Mouse (Mus musculus) liver, embryonic 11.5 days (tissue): ENCODE measurements around the gene Txndc9. TPM values are rescaled to one million over a fixed set of nuclear protein-coding genes. Genes with fewer than 3 reads are reported as not detected.
A peak's percentile ranks its signal among the peaks of the same experiment; 100 is the strongest.

ENCODE experiments used
- ATAC-seq: fragments of 200-750 bp; cut with Nextera tagmentation; replicated peaks from 2 replicates; pipeline ENCODE4 v1.8.0; 2017; ENCODE audit warnings: moderate number of reproducible peaks, mild to moderate bottlenecking, moderate TSS enrichment, moderate library complexity; ENCODE audit not compliant: low FRiP score
- DNase-seq: peaks from one replicate; pipeline ENCODE4 v3.0.0-alpha.2; 2017; ENCODE audit warnings: low spot score
- H3K27ac ChIP-seq: fragments of 300-500 bp; sonication (generic); 2 replicates; pipeline ENCODE4 v1.5.1; 2014; ENCODE audit warnings: mild to moderate bottlenecking, low read depth, low read length, control low read depth
- H3K27me3 ChIP-seq: fragments of 300-500 bp; sonication (generic); replicated peaks from 2 replicates; pipeline ENCODE4 v1.6.1; 2014; ENCODE audit warnings: low read length, mixed read lengths; ENCODE audit not compliant: control insufficient read depth, insufficient read depth
- H3K36me3 ChIP-seq: fragments of 300-500 bp; sonication (generic); 2 replicates; pipeline ENCODE4 v1.6.1; 2014; ENCODE audit warnings: mild to moderate bottlenecking, low read length, moderate library complexity, mixed read lengths; ENCODE audit not compliant: control insufficient read depth, insufficient read depth
- H3K4me1 ChIP-seq: fragments of 300-500 bp; sonication (generic); replicated peaks from 2 replicates; pipeline ENCODE4 v1.6.1; 2014; ENCODE audit warnings: low read length, mixed read lengths; ENCODE audit not compliant: control insufficient read depth, insufficient read depth
- H3K4me2 ChIP-seq: fragments of 300-500 bp; sonication (generic); 2 replicates; pipeline ENCODE4 v1.6.1; 2014; ENCODE audit warnings: mild to moderate bottlenecking, control low read depth, moderate library complexity
- H3K4me3 ChIP-seq: fragments of 300-500 bp; sonication (generic); 2 replicates; pipeline ENCODE4 v1.5.1; 2014; ENCODE audit warnings: low read depth, low read length, control low read depth
- H3K9ac ChIP-seq: fragments of 300-500 bp; sonication (generic); 2 replicates; pipeline ENCODE4 v1.6.1; 2014; ENCODE audit warnings: low read depth, low read length, control low read depth
- H3K9me3 ChIP-seq: fragments of 300-500 bp; sonication (generic); 2 replicates; pipeline ENCODE4 v1.6.1; 2016; ENCODE audit warnings: low read length, inconsistent platforms, mixed read lengths; ENCODE audit not compliant: control insufficient read depth
- WGBS: fragments of 180-500 bp; shearing (Covaris S2); extraction: QIAGEN DNeasy Blood & Tissue Kit; methylation state at CpG from one replicate; pipeline ENCODE4 v1.1.7; 2014; 5-methylcytosine and 5-hydroxymethylcytosine counted together
- polyA plus RNA-seq: library from polyadenylated mRNA; unstranded; fragments of >200 nt; fragmentation: Nextera tagmentation; extraction: Ambion mirVana; gene quantifications from 2 replicates; pipeline ENCODE4 v1.2.1, GENCODE M21; 2014

Gene Txndc9
- polyA plus RNA-seq, 1 experiment from 2014 or later = 105 TPM

- no peaks in the 10 kb centered on the region for H3K36me3 ChIP-seq
- peaks cover 53% of the 10 kb centered on the region for H3K4me1 ChIP-seq
- ATAC-seq (peak; percentile 98), DNase-seq (peak; percentile 59)
- no peak overlapping the region for H3K4me3 ChIP-seq
- no peak overlapping the region for H3K9ac ChIP-seq
- H3K4me2 ChIP-seq = peak overlapping the region; percentile 50
- 38% methylated on average over 6 of the region's 6 CpGs for WGBS
- peak overlapping the region; percentile 82 for H3K27ac ChIP-seq
- H3K27me3 ChIP-seq = no peaks in the 10 kb centered on the region
- no peaks in the 10 kb centered on the region for H3K9me3 ChIP-seq
Observed at GRCm38 (mm10) chr1:38011647-38012046, 14.0 kb upstream of the Txndc9 start.

GRCm38 (mm10) chr1:38006741-38007140 lies 9.0 kb upstream of the Txndc9 start:
- H3K27ac ChIP-seq = 0 out of 2 replicates have a peak overlapping the region, but pooled peaks have one; percentile 28
- WGBS = 67% methylated on average over 3 of the region's 3 CpGs
- H3K9me3 ChIP-seq = no peaks in the 10 kb centered on the region
- DNase-seq (no peak), ATAC-seq (no peak)
- no peak overlapping the region for H3K4me3 ChIP-seq
- no peak overlapping the region; the same call in 1 of the 2 replicates for H3K4me2 ChIP-seq
- H3K36me3 ChIP-seq = no peaks in the 10 kb centered on the region
- no peaks in the 10 kb centered on the region for H3K27me3 ChIP-seq
- H3K4me1 ChIP-seq = peaks cover 43% of the 10 kb centered on the region
- no peak overlapping the region for H3K9ac ChIP-seq

- Histone ChIP-seq H3K36me3 (no peaks in the 10 kb centered on the region), H3K4me1 (peaks cover 42% of the 10 kb centered on the region), H3K9ac (no peak overlapping the region), H3K9me3 (no peaks in the 10 kb centered on the region), H3K27me3 (no peaks in the 10 kb centered on the region), H3K27ac (no peak overlapping the region), H3K4me3 (no peak overlapping the region), H3K4me2 (no peak overlapping the region)
- ATAC-seq (no peak), DNase-seq (no peak)
- WGBS = 82% methylated on average over 3 of the region's 3 CpGs
Observed at GRCm38 (mm10) chr1:38003046-38003445, 5.4 kb upstream of the Txndc9 start.

GRCm38 (mm10) chr1:38001956-38002355 lies 4.3 kb upstream of the Txndc9 start:
- H3K4me1 ChIP-seq = peaks cover 34% of the 10 kb centered on the region
- 87% methylated on average over 9 of the region's 9 CpGs for WGBS
- ATAC-seq (no peak), DNase-seq (no peak)
- H3K4me3 ChIP-seq = no peak overlapping the region
- no peak overlapping the region for H3K27ac ChIP-seq
- no peaks in the 10 kb centered on the region for H3K9me3 ChIP-seq
- no peaks in the 10 kb centered on the region for H3K36me3 ChIP-seq
- no peak overlapping the region for H3K4me2 ChIP-seq
- no peak overlapping the region for H3K9ac ChIP-seq
- no peaks in the 10 kb centered on the region for H3K27me3 ChIP-seq

- DNase-seq (no peak), ATAC-seq (no peak)
- Histone ChIP-seq H3K4me2 (peak overlapping the region; percentile 36; the same call in 1 of the 2 replicates), H3K27ac (no peak overlapping the region), H3K9me3 (no peaks in the 10 kb centered on the region), H3K4me1 (peaks cover 33% of the 10 kb centered on the region), H3K27me3 (no peaks in the 10 kb centered on the region), H3K4me3 (0 out of 2 replicates have a peak overlapping the region, but pooled peaks have one; percentile 0), H3K9ac (no peak overlapping the region), H3K36me3 (no peaks in the 10 kb centered on the region)
- 54% methylated on average over 8 of the region's 8 CpGs for WGBS
Observed at GRCm38 (mm10) chr1:38000844-38001243, 3.2 kb upstream of the Txndc9 start.

GRCm38 (mm10) chr1:37999552-37999951 lies 1.9 kb upstream of the Txndc9 start:
- Histone ChIP-seq H3K9me3 (no peaks in the 10 kb centered on the region), H3K36me3 (peaks cover 9% of the 10 kb centered on the region; the same call in 1 of the 2 replicates), H3K4me1 (peaks cover 33% of the 10 kb centered on the region), H3K4me2 (peak overlapping the region; percentile 94), H3K9ac (peak overlapping the region; percentile 0; the same call in 1 of the 2 replicates), H3K4me3 (peak overlapping the region; percentile 94), H3K27me3 (no peaks in the 10 kb centered on the region), H3K27ac (peak overlapping the region; percentile 93)
- WGBS = 38% methylated on average over 3 of the region's 3 CpGs
- DNase-seq (no peak), ATAC-seq (peak; percentile 12; the same call in 1 of the 2 replicates)

- H3K27ac ChIP-seq = peak overlapping the region; percentile 93
- peak overlapping the region; percentile 94 for H3K4me2 ChIP-seq
- H3K27me3 ChIP-seq = no peaks in the 10 kb centered on the region
- peak overlapping the region; percentile 91 for H3K9ac ChIP-seq
- no peaks in the 10 kb centered on the region for H3K9me3 ChIP-seq
- 3% methylated on average over 45 of the region's 47 CpGs for WGBS
- H3K36me3 ChIP-seq = peaks cover 12% of the 10 kb centered on the region; the same call in 1 of the 2 replicates
- no peak for DNase-seq
- peaks cover 24% of the 10 kb centered on the region for H3K4me1 ChIP-seq
- H3K4me3 ChIP-seq = peak overlapping the region; percentile 94
- ATAC-seq = peak; percentile 32
Observed at GRCm38 (mm10) chr1:37998371-37999199, 892 bp upstream of the Txndc9 start.

GRCm38 (mm10) chr1:37996877-37997484 lies 712 bp downstream of the Txndc9 start:
- Histone ChIP-seq H3K9ac (peak overlapping the region; percentile 91), H3K4me2 (peak overlapping the region; percentile 94), H3K4me1 (peaks cover 20% of the 10 kb centered on the region), H3K9me3 (no peaks in the 10 kb centered on the region), H3K4me3 (peak overlapping the region; percentile 94), H3K27ac (peak overlapping the region; percentile 93), H3K27me3 (no peaks in the 10 kb centered on the region), H3K36me3 (peaks cover 16% of the 10 kb centered on the region; the same call in 1 of the 2 replicates)
- DNase-seq = peak; percentile 91
- under 1% methylated on average over 42 of the region's 42 CpGs for WGBS
- ATAC-seq = peak; percentile 91
